Comparison of ENCODE assay signal across 26 mouse cellular contexts in the genomic region with DNA sequence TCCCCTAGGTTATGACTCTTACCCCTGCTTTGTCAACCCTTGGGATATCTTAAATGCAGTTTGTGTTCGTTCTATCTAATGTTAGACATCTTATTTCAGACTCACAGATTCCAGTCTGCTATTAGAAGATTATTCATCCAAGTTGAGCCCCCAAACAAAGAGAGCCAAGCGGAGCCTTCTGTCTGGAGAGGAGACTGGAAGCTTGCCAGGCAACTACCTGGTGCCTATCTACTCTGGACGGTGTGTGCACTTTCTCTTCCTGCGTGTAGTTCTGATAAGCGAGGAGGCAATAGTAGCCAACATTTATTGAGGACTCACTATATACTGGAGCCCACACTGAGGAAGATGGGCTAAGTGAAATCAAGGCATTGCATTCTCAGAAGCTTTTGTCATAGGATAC. TPM values are rescaled to one million over a fixed set of nuclear protein-coding genes. Genes with fewer than 3 reads are reported as not detected.
DNase-seq lines count a peak whose midpoint lies in the region; ATAC-seq and TF ChIP-seq lines count a peak whose summit lies in the region.
"Had no signal": no experiment of that assay in that cellular context is flagged by ENCODE, and none has a peak within 500 bp of the region (broad histone marks: within the 10 kb centered on the region; RNA-seq: fewer than 3 reads in every experiment).

No protein-coding gene starts in this region.

- TF ChIP-seq EP300 in liver, postnatal 0 days (IDR thresholded peaks at IDR 0.05; ENCODE audit: low read depth) = no peak

- intact Hi-C loops in gastrocnemius, adult 2 months (cut with DNase I) = no loop called here

- no peak overlapping the region for H3K9ac ChIP-seq in liver, embryonic 11.5 days (ENCODE audit: low read depth, low read length)
- H3K9ac ChIP-seq in liver, postnatal 0 days (replicated peaks) = no peak overlapping the region
- H3K9ac ChIP-seq: embryonic facial prominence, embryonic 12.5 days; embryonic facial prominence, embryonic 15.5 days; forebrain, postnatal 0 days; heart, embryonic 12.5 days; heart, embryonic 15.5 days; hindbrain, embryonic 12.5 days; hindbrain, embryonic 15.5 days had no signal

- no peak for ATAC-seq in liver, embryonic 11.5 days (replicated peaks; ENCODE audit: low FRiP score)
- ATAC-seq in liver, postnatal 0 days = no peak
- ATAC-seq in megakaryocyte progenitor cell, adult 5-6 weeks (replicated peaks; ENCODE audit: poor library complexity) = peak; percentile 52
- ATAC-seq: forebrain, embryonic 14.5 days; forebrain, postnatal 0 days had no signal

- no peak overlapping the region for H3K4me2 ChIP-seq in liver, embryonic 11.5 days
- H3K4me2 ChIP-seq in liver, postnatal 0 days (ENCODE audit: low read depth, low read length) = no peak overlapping the region
- H3K4me2 ChIP-seq: embryonic facial prominence, embryonic 12.5 days; embryonic facial prominence, embryonic 15.5 days; heart, embryonic 12.5 days; heart, embryonic 15.5 days; hindbrain, embryonic 12.5 days; hindbrain, embryonic 15.5 days had no signal

- TF ChIP-seq CTCF in gastrocnemius, adult 2 months (IDR thresholded peaks at IDR 0.05) = no peak
- no peak for TF ChIP-seq CTCF in liver, postnatal 0 days (IDR thresholded peaks at IDR 0.05; ENCODE audit: low read depth)
- TF ChIP-seq CTCF in layer of hippocampus, adult 2 months (conservative IDR thresholded peaks at IDR 0.05) = no peak

- H3K4me1 ChIP-seq in liver, embryonic 11.5 days (replicated peaks; ENCODE audit: control insufficient read depth, insufficient read depth, low read length) = no peaks in the 10 kb centered on the region
- no peaks in the 10 kb centered on the region for H3K4me1 ChIP-seq in liver, postnatal 0 days (ENCODE audit: insufficient read depth)
- H3K4me1 ChIP-seq: embryonic facial prominence, embryonic 12.5 days; embryonic facial prominence, embryonic 15.5 days; hindbrain, embryonic 15.5 days had no signal

- no peaks in the 10 kb centered on the region for H3K9me3 ChIP-seq in liver, embryonic 11.5 days (ENCODE audit: control insufficient read depth, low read length)
- H3K9me3 ChIP-seq in liver, postnatal 0 days (ENCODE audit: low read length) = no peaks in the 10 kb centered on the region
- H3K9me3 ChIP-seq: embryonic facial prominence, embryonic 12.5 days; embryonic facial prominence, embryonic 15.5 days; G1E; heart, embryonic 12.5 days; heart, embryonic 15.5 days; hindbrain, embryonic 12.5 days; hindbrain, embryonic 15.5 days had no signal

- WGBS in liver, embryonic 11.5 days = 73% methylated on average over 5 of the region's 5 CpGs
- WGBS in liver, postnatal 0 days (ENCODE audit: insufficient replicate concordance) = 57% methylated on average over 5 of the region's 5 CpGs

- no peaks in the 10 kb centered on the region for H3K36me3 ChIP-seq in liver, embryonic 11.5 days (ENCODE audit: control insufficient read depth, insufficient read depth, low read length)
- H3K36me3 ChIP-seq in liver, postnatal 0 days (replicated peaks; ENCODE audit: insufficient read depth, low read length) = no peaks in the 10 kb centered on the region
- H3K36me3 ChIP-seq: embryonic facial prominence, embryonic 12.5 days; embryonic facial prominence, embryonic 15.5 days; G1E; hindbrain, embryonic 12.5 days; hindbrain, embryonic 15.5 days had no signal

- H3K27me3 ChIP-seq in liver, embryonic 11.5 days (replicated peaks; ENCODE audit: control insufficient read depth, insufficient read depth, low read length) = no peaks in the 10 kb centered on the region
- no peaks in the 10 kb centered on the region for H3K27me3 ChIP-seq in liver, postnatal 0 days (ENCODE audit: insufficient read depth, low read length)
- H3K27me3 ChIP-seq: CH12.LX; embryonic facial prominence, embryonic 12.5 days; embryonic facial prominence, embryonic 15.5 days; heart, embryonic 12.5 days; heart, embryonic 15.5 days; hindbrain, embryonic 12.5 days; hindbrain, embryonic 15.5 days had no signal

- H3K27ac ChIP-seq in gastrocnemius, adult 2 months = peak overlapping the region; percentile 56
- H3K27ac ChIP-seq in liver, embryonic 11.5 days (ENCODE audit: low read depth, low read length) = no peak overlapping the region
- no peak overlapping the region for H3K27ac ChIP-seq in liver, postnatal 0 days (ENCODE audit: low read depth)
- no peak overlapping the region for H3K27ac ChIP-seq in layer of hippocampus, adult 2 months
- H3K27ac ChIP-seq: embryonic facial prominence, embryonic 12.5 days; embryonic facial prominence, embryonic 15.5 days; heart, embryonic 15.5 days; hindbrain, embryonic 12.5 days; hindbrain, embryonic 15.5 days had no signal

- H3K4me3 ChIP-seq in gastrocnemius, adult 2 months = no peak overlapping the region
- no peak overlapping the region for H3K4me3 ChIP-seq in liver, embryonic 11.5 days (ENCODE audit: low read depth, low read length)
- no peak overlapping the region for H3K4me3 ChIP-seq in liver, postnatal 0 days (ENCODE audit: low read depth, low read length)
- H3K4me3 ChIP-seq in layer of hippocampus, adult 2 months = no peak overlapping the region
- H3K4me3 ChIP-seq: embryonic facial prominence, embryonic 12.5 days; embryonic facial prominence, embryonic 15.5 days; heart, embryonic 12.5 days; heart, embryonic 15.5 days; hindbrain, embryonic 12.5 days; hindbrain, embryonic 15.5 days had no signal

- DNase-seq in gastrocnemius, adult 2 months = no peak
- DNase-seq in gastrocnemius, adult 18-20 months (ENCODE audit: low spot score) = no peak
- peak; percentile 1 for DNase-seq in liver, embryonic 11.5 days (ENCODE audit: low spot score)
- no peak for DNase-seq in liver, postnatal 0 days
- no peak for DNase-seq in neural tube, embryonic 10.5 days (ENCODE audit: extremely low spot score, low spot score)
- DNase-seq in layer of hippocampus, adult 2 months (ENCODE audit: low spot score in 2 of 2) = no peak
- DNase-seq: adrenal gland, adult 2 months; adrenal gland, postnatal 14 days; B cell, adult 2 months; cerebellum, adult 11 months; cerebellum, adult 2 months; cerebellum, postnatal 14 days; forebrain, postnatal 0 days; gastrocnemius, postnatal 10 days; gastrocnemius, postnatal 36 days; heart, postnatal 10 days had no signal

RNA-seq across cellular contexts. Expression of a gene that starts 31.8 kb away (rescaled TPM):
- total RNA-seq in gastrocnemius, adult 2 months (2021) = 100 to 1,000 TPM; 301 to 553 TPM
- 100 to 1,000 TPM; 404 to 553 TPM for total RNA-seq in gastrocnemius, adult 18-20 months (2021)
- 428 and 442 TPM in 2 replicates for polyA plus RNA-seq in liver, embryonic 11.5 days (2014; fragmentation: Nextera tagmentation; extraction: Ambion mirVana)
- polyA plus RNA-seq in liver, postnatal 0 days (2015; fragmentation: Nextera tagmentation; extraction: Ambion mirVana) = 195 and 199 TPM in 2 replicates
- total RNA-seq in megakaryocyte progenitor cell, adult 5-6 weeks (2015) = 307 and 338 TPM in 2 replicates
- total RNA-seq in megakaryocyte progenitor cell, adult 5-6 weeks (2017) = 150 and 188 TPM in 2 replicates
- 10 to 100 TPM; 38.9 to 41.1 TPM for total RNA-seq in layer of hippocampus, adult 2 months (2021)

RNA-seq across cellular contexts. Expression of a gene that starts 32.0 kb away (rescaled TPM):
- total RNA-seq in gastrocnemius, adult 2 months (2021) = 1,000 to 10,000 TPM; 1,223 to 1,379 TPM
- 1,000 to 10,000 TPM; 1,275 to 1,360 TPM for total RNA-seq in gastrocnemius, adult 18-20 months (2021)
- 5.8 and 7.3 TPM in 2 replicates for polyA plus RNA-seq in liver, embryonic 11.5 days (2014; fragmentation: Nextera tagmentation; extraction: Ambion mirVana)
- polyA plus RNA-seq in liver, postnatal 0 days (2015; fragmentation: Nextera tagmentation; extraction: Ambion mirVana) = 2.1 and 4.4 TPM in 2 replicates
- 0.20 and 0.30 TPM in 2 replicates for total RNA-seq in megakaryocyte progenitor cell, adult 5-6 weeks (2015)
- 0.33 and 0.34 TPM in 2 replicates for total RNA-seq in megakaryocyte progenitor cell, adult 5-6 weeks (2017)
- 1 to 10 TPM; 2.2 to 2.8 TPM for total RNA-seq in layer of hippocampus, adult 2 months (2021)

Comparison
In these comparisons a context has a peak if more than half of its experiments do, and no peak if none do; other contexts are left out.
1. RNA of a gene that starts 32.0 kb away (total RNA-seq): 1,223 to 1,379 TPM in gastrocnemius, adult 2 months and 1,275 to 1,360 TPM in gastrocnemius, adult 18-20 months; 2.2 to 2.8 TPM in layer of hippocampus, adult 2 months and 0.20 to 0.34 TPM in megakaryocyte progenitor cell, adult 5-6 weeks; every median in the first group is over 100 times any median in the second.